Mouse (Mus musculus): ENCODE measurements around the gene Fam118a.
A peak's percentile ranks its signal among the peaks of the same experiment; 100 is the strongest.
"Not testable (repeated sequence)": the region's sequence is repeated elsewhere in the genome, so short reads cannot be mapped to it uniquely, and the experiment has no call there.

The Fam118a gene

GRCm38 (mm10) chr15:85028648-85029047 is at the start of gene Fam118a:
Fam118a (plus strand) TSS chr15:85028948.
- DNase-seq = not testable (repeated sequence)

- DNase-seq = no peak
Measured at GRCm38 (mm10) chr15:84981609-84982313, 47.0 kb upstream of the Fam118a start.

GRCm38 (mm10) chr15:84982888-84983287 is 45.9 kb upstream of the Fam118a start:
- DNase-seq = no peak

- no peak for DNase-seq
Measured at GRCm38 (mm10) chr15:84983721-84984120, 45.0 kb upstream of the Fam118a start.

- DNase-seq = no peak
Measured at GRCm38 (mm10) chr15:84985516-84986160, 43.1 kb upstream of the Fam118a start.

- DNase-seq = peak in 1 of 2 experiments; percentile 54
Measured at GRCm38 (mm10) chr15:84986171-84987019, 42.4 kb upstream of the Fam118a start.

- peak in 1 of 2 experiments; percentile 76 for DNase-seq
Measured at GRCm38 (mm10) chr15:84987020-84987815, 41.5 kb upstream of the Fam118a start.

- peak; percentile 87 to 93 for DNase-seq
Measured at GRCm38 (mm10) chr15:84987874-84988825, 40.6 kb upstream of the Fam118a start, which contains the start of gene 5031439G07Rik. 5031439G07Rik (minus strand) TSS chr15:84988551.

GRCm38 (mm10) chr15:84989098-84989497 is 39.6 kb upstream of the Fam118a start:
- no peak for DNase-seq

GRCm38 (mm10) chr15:84989771-84990170 is 39.0 kb upstream of the Fam118a start:
- no peak for DNase-seq

- no peak for DNase-seq
Measured at GRCm38 (mm10) chr15:84994498-84994897, 34.2 kb upstream of the Fam118a start.

- no peak for DNase-seq
Measured at GRCm38 (mm10) chr15:84995041-84995440, 33.7 kb upstream of the Fam118a start.

- DNase-seq = peak; percentile 54 to 75
Measured at GRCm38 (mm10) chr15:84995967-84996366, 32.8 kb upstream of the Fam118a start.

- no peak for DNase-seq
Measured at GRCm38 (mm10) chr15:84997768-84998454, 30.8 kb upstream of the Fam118a start.

- no peak for DNase-seq
Measured at GRCm38 (mm10) chr15:84999911-85000310, 28.8 kb upstream of the Fam118a start.

- peak; percentile 84 to 92 for DNase-seq
Measured at GRCm38 (mm10) chr15:85000984-85001982, 27.5 kb upstream of the Fam118a start.

- DNase-seq = no peak
Measured at GRCm38 (mm10) chr15:85009666-85010065, 19.1 kb upstream of the Fam118a start.

- DNase-seq = no peak
Measured at GRCm38 (mm10) chr15:85011895-85012661, 16.7 kb upstream of the Fam118a start.
